Mouse (Mus musculus): ENCODE measurements around the gene Tmem198b. TPM values are rescaled to one million over a fixed set of nuclear protein-coding genes. Genes with fewer than 3 reads are reported as not detected.

The Tmem198b gene
- total RNA-seq, 2 experiments from 2014 or later = 13.9 to 17.6 TPM

GRCm38 (mm10) chr10:128801981-128802495 lies 2.1 kb downstream of the Tmem198b start:
- no peak for DNase-seq (ENCODE audit: low spot score in 2 of 2)

GRCm38 (mm10) chr10:128798676-128799075 lies 5.5 kb downstream of the Tmem198b start:
- no peak for DNase-seq (ENCODE audit: low spot score in 2 of 2)

- DNase-seq (ENCODE audit: low spot score in 2 of 2) = no peak
These were observed 8.6 kb downstream of the Tmem198b start for GRCm38 (mm10) chr10:128795581-128795980.

- no peak for DNase-seq (ENCODE audit: low spot score in 2 of 2)
These were observed 9.8 kb downstream of the Tmem198b start for GRCm38 (mm10) chr10:128794391-128794790.

- no peak for DNase-seq (ENCODE audit: low spot score in 2 of 2)
These were observed 10.9 kb downstream of the Tmem198b start for GRCm38 (mm10) chr10:128793258-128793657.

GRCm38 (mm10) chr10:128792041-128792440 lies 12.1 kb downstream of the Tmem198b start:
- DNase-seq (ENCODE audit: low spot score in 2 of 2) = no peak

- no peak for DNase-seq (ENCODE audit: low spot score in 2 of 2)
These were observed 13.6 kb downstream of the Tmem198b start, which contains the start of gene Mmp19 for GRCm38 (mm10) chr10:128790398-128791124. TSS of gene Mmp19 (plus strand) at chr10:128790910.

- DNase-seq (ENCODE audit: low spot score in 2 of 2) = no peak
These were observed 24.0 kb downstream of the Tmem198b start for GRCm38 (mm10) chr10:128780200-128780599.

- DNase-seq (ENCODE audit: low spot score in 2 of 2) = no peak
These were observed 25.0 kb downstream of the Tmem198b start for GRCm38 (mm10) chr10:128779011-128779795.

- no peak for DNase-seq (ENCODE audit: low spot score in 2 of 2)
These were observed 25.7 kb downstream of the Tmem198b start for GRCm38 (mm10) chr10:128778441-128778840.

GRCm38 (mm10) chr10:128773685-128774084 lies 30.5 kb downstream of the Tmem198b start:
- no peak for DNase-seq (ENCODE audit: low spot score in 2 of 2)

- DNase-seq (ENCODE audit: low spot score in 2 of 2) = no peak
These were observed 31.3 kb downstream of the Tmem198b start for GRCm38 (mm10) chr10:128772895-128773294.

Other genes with a start within 250 kb of the Tmem198b start
- 10 to 100 TPM; 83.2 to 87.6 TPM for gene Pa2g4, start 238.4 kb downstream of the Tmem198b start, total RNA-seq (2021)
- under 1 TPM; 0.71 to 0.76 TPM for gene Erbb3, start 214.7 kb downstream of the Tmem198b start, total RNA-seq (2021)
- gene Rps26, start 177.6 kb downstream of the Tmem198b start, total RNA-seq (2021) = 100 to 1,000 TPM; 508 to 545 TPM
- 10 to 100 TPM; 17.2 to 17.7 TPM for gene Ikzf4, start 158.4 kb downstream of the Tmem198b start, total RNA-seq (2021)
- 10 to 100 TPM in 1 of 2 experiments, 1 to 10 TPM in 1; 9.5 to 11.9 TPM for gene Suox, start 130.3 kb downstream of the Tmem198b start, total RNA-seq (2021)
- 100 to 1,000 TPM; 118 to 125 TPM for gene Rab5b, start 108.1 kb downstream of the Tmem198b start, total RNA-seq (2021)
- 1 to 10 TPM in 1 of 2 experiments, under 1 TPM in 1; 0.91 to 1.1 TPM for gene Pmel, start 100.2 kb downstream of the Tmem198b start, total RNA-seq (2021)
- 1 to 10 TPM; 7.9 to 9.6 TPM for gene Cdk2, start 99.3 kb downstream of the Tmem198b start, total RNA-seq (2021)
- 1 to 10 TPM; 8.0 to 8.2 TPM for gene Dgka, start 59.5 kb downstream of the Tmem198b start, total RNA-seq (2021)
- gene Pym1, start 56.5 kb downstream of the Tmem198b start, total RNA-seq (2021) = 10 to 100 TPM; 34.9 to 35.1 TPM
- under 1 TPM; 0.53 to 0.89 TPM for gene Mmp19, start 13.5 kb downstream of the Tmem198b start, total RNA-seq (2021)
- 10 to 100 TPM; 59.9 to 65.7 TPM for gene Dnajc14, start 308 bp downstream of the Tmem198b start, total RNA-seq (2021)
- gene Sarnp, start 13.0 kb upstream of the Tmem198b start, total RNA-seq (2021) = 10 to 100 TPM; 40.9 to 48.2 TPM
- 1 to 10 TPM; 3.7 to 6.0 TPM for gene Ormdl2, start 17.3 kb upstream of the Tmem198b start, total RNA-seq (2021)
- gene Gdf11, start 87.3 kb upstream of the Tmem198b start, total RNA-seq (2021) = 10 to 100 TPM; 23.1 to 24.0 TPM
- gene Cd63, start 96.6 kb upstream of the Tmem198b start, total RNA-seq (2021) = 100 to 1,000 TPM in 1 of 2 experiments, 10 to 100 TPM in 1; 81.7 to 110 TPM
- 1 to 10 TPM; 5.6 to 6.7 TPM for gene Rdh5, start 118.5 kb upstream of the Tmem198b start, total RNA-seq (2021)
- 100 to 1,000 TPM; 109 to 123 TPM for gene Bloc1s1, start 119.7 kb upstream of the Tmem198b start, total RNA-seq (2021)
- gene Itga7, start 129.4 kb upstream of the Tmem198b start, total RNA-seq (2021) = 10 to 100 TPM; 22.2 to 27.4 TPM
- gene Mettl7b, start 156.6 kb upstream of the Tmem198b start, total RNA-seq (2021) = not detected
- gene Olfr9, start 185.1 kb upstream of the Tmem198b start, total RNA-seq (2021) = not detected
- gene Olfr763, start 206.4 kb upstream of the Tmem198b start, total RNA-seq (2021) = not detected
- gene Olfr764-ps1, start 235.5 kb upstream of the Tmem198b start, total RNA-seq (2021) = not detected
- not detected for gene Olfr765, start 245.6 kb upstream of the Tmem198b start, total RNA-seq (2021)